Mouse (Mus musculus): ENCODE results near the gene Znrd1as. TPM values are rescaled to one million over a fixed set of nuclear protein-coding genes. Genes with fewer than 3 reads are reported as not detected.
A peak's percentile ranks its signal among the peaks of the same experiment; 100 is the strongest.

Gene Znrd1as
- total and polyA plus RNA-seq, 2 experiments from 2014 or later: 2.8 to 3.5 TPM

DNA sequence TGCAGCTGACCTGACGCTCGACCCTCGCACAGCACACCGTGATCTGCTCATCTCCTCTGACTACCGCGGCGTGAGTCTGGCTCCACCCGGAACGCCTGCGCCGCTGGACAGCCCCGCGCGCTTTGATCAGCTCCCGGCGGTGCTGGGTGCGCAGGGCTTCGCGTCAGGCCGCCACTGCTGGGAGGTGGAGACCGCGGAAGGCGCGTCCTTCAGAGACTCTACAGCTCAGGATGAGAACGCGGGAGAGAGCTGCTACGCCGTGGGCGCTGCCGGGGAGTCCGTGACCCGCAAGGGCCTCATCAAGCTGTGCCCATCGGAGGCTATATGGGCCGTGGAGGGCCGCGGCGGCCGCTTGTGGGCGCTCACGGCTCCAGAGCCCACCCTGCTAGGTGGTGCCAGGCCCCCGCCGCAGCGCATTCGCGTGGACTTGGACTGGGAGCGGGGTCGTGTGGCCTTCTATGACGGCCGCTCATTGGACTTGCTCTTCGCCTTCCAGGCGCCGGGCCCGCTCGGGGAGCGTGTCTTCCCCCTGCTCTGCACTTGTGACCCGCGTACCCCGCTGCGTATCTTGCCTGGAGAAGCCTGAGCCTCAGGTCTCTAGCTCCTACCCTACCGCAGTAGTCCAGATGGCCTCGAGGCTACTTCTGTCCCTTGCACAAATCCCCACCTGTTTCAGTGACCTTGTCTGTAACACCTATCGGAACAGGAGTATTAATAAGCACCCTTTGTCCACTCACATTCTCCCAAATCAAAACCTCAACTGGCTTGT, 11.2 kb upstream of the Znrd1as start:
- H3K4me2 ChIP-seq (ENCODE audit: low read depth, low read length, poor library complexity, severe bottlenecking): peak overlapping the region; percentile 95
- no peaks in the 10 kb centered on the region for H3K9me3 ChIP-seq (ENCODE audit: low read length)
- H3K4me1 ChIP-seq (ENCODE audit: insufficient read depth, low read length): peaks cover 4% of the 10 kb centered on the region; the same call in 1 of the 2 replicates
- WGBS: under 1% methylated on average over 62 of the region's 62 CpGs
- peak overlapping the region; percentile 80 for H3K27ac ChIP-seq (ENCODE audit: low read depth, low read length)
- H3K36me3 ChIP-seq (ENCODE audit: insufficient read depth, low read length): peaks cover 8% of the 10 kb centered on the region
- H3K9ac ChIP-seq (replicated peaks; ENCODE audit: low read length, poor library complexity, severe bottlenecking): peak overlapping the region; percentile 70
- H3K4me3 ChIP-seq (ENCODE audit: low read depth, low read length): peak overlapping the region; percentile 48
- ATAC-seq (ENCODE audit: low FRiP score): peak; percentile 49
- peak; percentile 70 for DNase-seq (ENCODE audit: low spot score)
- peak; percentile 62 for TF ChIP-seq CTCF (IDR thresholded peaks at IDR 0.05)
- H3K27me3 ChIP-seq (ENCODE audit: insufficient read depth, low read length): peaks cover 18% of the 10 kb centered on the region

- H3K9me3 ChIP-seq (ENCODE audit: low read length): no peaks in the 10 kb centered on the region
- no peak for ATAC-seq (ENCODE audit: low FRiP score)
- no peak overlapping the region for H3K4me3 ChIP-seq (ENCODE audit: low read depth, low read length)
- no peak overlapping the region for H3K9ac ChIP-seq (replicated peaks; ENCODE audit: low read length, poor library complexity, severe bottlenecking)
- peaks cover 8% of the 10 kb centered on the region for H3K36me3 ChIP-seq (ENCODE audit: insufficient read depth, low read length)
- DNase-seq (ENCODE audit: low spot score): no peak
- H3K27ac ChIP-seq (ENCODE audit: low read depth, low read length): no peak overlapping the region
- 0 out of 2 replicates have a peak, but pooled peaks cover 8% of the 10 kb centered on the region for H3K27me3 ChIP-seq (ENCODE audit: insufficient read depth, low read length)
- no peak for TF ChIP-seq CTCF (IDR thresholded peaks at IDR 0.05)
- H3K4me1 ChIP-seq (ENCODE audit: insufficient read depth, low read length): peaks cover 4% of the 10 kb centered on the region; the same call in 1 of the 2 replicates
- WGBS: 87% methylated on average over 1 of the region's 1 CpGs
- H3K4me2 ChIP-seq (ENCODE audit: low read depth, low read length, poor library complexity, severe bottlenecking): no peak overlapping the region
These were observed 10.1 kb upstream of the Znrd1as start for GRCm38 (mm10) chr17:36948286-36948685.

GRCm38 (mm10) chr17:36949265-36949664, 9.1 kb upstream of the Znrd1as start:
- no peak for ATAC-seq (ENCODE audit: low FRiP score)
- Histone ChIP-seq H3K27me3 (ENCODE audit: insufficient read depth, low read length) (0 out of 2 replicates have a peak, but pooled peaks cover 4% of the 10 kb centered on the region), H3K27ac (ENCODE audit: low read depth, low read length) (no peak overlapping the region), H3K4me1 (ENCODE audit: insufficient read depth, low read length) (peaks cover 4% of the 10 kb centered on the region; the same call in 1 of the 2 replicates), H3K9me3 (ENCODE audit: low read length) (no peaks in the 10 kb centered on the region), H3K4me3 (ENCODE audit: low read depth, low read length) (no peak overlapping the region), H3K36me3 (ENCODE audit: insufficient read depth, low read length) (peaks cover 8% of the 10 kb centered on the region), H3K4me2 (ENCODE audit: low read depth, low read length, poor library complexity, severe bottlenecking) (no peak overlapping the region), H3K9ac (replicated peaks; ENCODE audit: low read length, poor library complexity, severe bottlenecking) (no peak overlapping the region)
- no peak for TF ChIP-seq CTCF (IDR thresholded peaks at IDR 0.05)
- WGBS: 91% methylated on average over 8 of the region's 8 CpGs
- DNase-seq (ENCODE audit: low spot score): no peak

DNA sequence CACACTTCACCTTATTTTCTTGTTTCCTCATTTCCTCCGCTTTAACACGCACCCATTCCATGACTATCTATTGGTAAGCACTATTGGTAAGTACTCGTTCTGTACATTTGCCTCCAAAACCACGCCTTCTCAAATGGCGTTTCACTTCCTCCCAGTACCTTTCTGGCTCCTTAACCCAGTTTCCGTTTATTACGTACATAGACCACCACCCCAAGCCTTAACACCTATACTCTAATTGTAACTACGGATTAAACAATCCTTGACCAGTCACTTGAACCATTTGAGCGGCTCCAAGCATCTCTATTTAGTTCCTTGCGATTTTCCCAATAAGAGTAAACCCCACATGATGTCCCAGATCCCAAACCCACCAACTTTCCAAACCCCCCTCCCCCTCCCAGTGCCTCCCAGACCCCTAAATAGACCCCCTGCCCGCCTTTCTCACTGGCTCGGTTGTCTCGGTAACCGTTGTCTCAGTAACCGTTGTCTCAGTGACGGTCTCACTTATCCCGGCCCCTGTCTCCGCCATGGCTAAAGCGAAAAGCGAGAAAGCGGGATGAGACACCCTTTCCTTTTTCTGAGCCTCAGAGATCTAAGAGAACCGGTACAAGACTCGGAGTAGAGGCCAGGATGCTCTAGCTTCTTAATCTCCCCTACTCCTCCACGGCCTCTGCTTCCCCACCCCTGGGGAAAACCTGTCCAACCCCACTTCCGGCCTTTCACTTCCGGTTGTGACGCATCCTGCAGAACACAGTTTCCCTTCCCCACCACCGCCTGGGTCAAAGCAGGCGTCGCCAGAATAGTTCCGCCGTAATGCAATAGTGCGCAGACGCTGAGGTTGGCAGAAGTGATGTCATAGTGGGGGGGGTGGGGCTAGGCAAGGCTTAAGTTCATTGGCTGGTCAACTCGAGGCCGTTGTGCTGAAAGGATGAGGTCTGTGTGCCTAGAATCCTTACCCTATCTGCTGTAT, 7.1 kb upstream of the Znrd1as start, which contains the start of gene Ppp1r11:
Ppp1r11 (minus strand) TSS at position 761 of the 967 bp plus-strand sequence.
- H3K4me2 ChIP-seq (ENCODE audit: low read depth, low read length, poor library complexity, severe bottlenecking): peak within 1 kb of the TSS; percentile 77
- H3K27me3 ChIP-seq (ENCODE audit: insufficient read depth, low read length): no peaks in the 10 kb centered on the region
- WGBS: 2% methylated on average over 36 of the region's 36 CpGs
- H3K4me1 ChIP-seq (ENCODE audit: insufficient read depth, low read length): 0 out of 2 replicates have a peak, but pooled peaks cover 2% of the 10 kb centered on the region
- peak within 1 kb of the TSS; percentile 65 for H3K9ac ChIP-seq (replicated peaks; ENCODE audit: low read length, poor library complexity, severe bottlenecking)
- TF ChIP-seq CTCF (IDR thresholded peaks at IDR 0.05): no peak
- peak; percentile 99 for DNase-seq (ENCODE audit: low spot score)
- ATAC-seq (ENCODE audit: low FRiP score): peak; percentile 97
- H3K27ac ChIP-seq (ENCODE audit: low read depth, low read length): peak within 1 kb of the TSS; percentile 74
- no peaks in the 10 kb centered on the region for H3K9me3 ChIP-seq (ENCODE audit: low read length)
- H3K36me3 ChIP-seq (ENCODE audit: insufficient read depth, low read length): peaks cover 8% of the 10 kb centered on the region
- peak within 1 kb of the TSS; percentile 51 for H3K4me3 ChIP-seq (ENCODE audit: low read depth, low read length)

DNA sequence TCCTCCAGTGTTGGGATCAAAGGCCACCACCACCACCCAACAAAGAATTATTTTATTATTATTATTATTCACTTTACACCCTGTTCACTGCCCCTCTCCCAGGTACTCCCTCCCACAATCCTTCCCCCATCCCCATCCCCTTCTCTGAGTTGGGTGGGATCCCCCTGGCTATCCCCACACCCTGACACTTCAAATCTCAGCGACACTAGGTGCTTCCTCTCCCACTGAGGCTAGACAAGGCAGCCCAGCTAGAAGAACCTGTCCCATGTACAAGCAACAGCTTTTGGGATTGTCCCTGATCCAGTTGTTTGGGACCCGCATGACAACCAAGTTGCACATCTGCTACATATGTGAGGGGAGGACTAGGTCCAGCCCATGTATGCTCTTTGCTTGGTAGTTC, 5.8 kb upstream of the Znrd1as start:
- Histone ChIP-seq H3K27me3 (ENCODE audit: insufficient read depth, low read length) (no peaks in the 10 kb centered on the region), H3K4me3 (ENCODE audit: low read depth, low read length) (no peak overlapping the region), H3K9ac (replicated peaks; ENCODE audit: low read length, poor library complexity, severe bottlenecking) (no peak overlapping the region), H3K4me2 (ENCODE audit: low read depth, low read length, poor library complexity, severe bottlenecking) (no peak overlapping the region), H3K9me3 (ENCODE audit: low read length) (no peaks in the 10 kb centered on the region), H3K27ac (ENCODE audit: low read depth, low read length) (0 out of 2 replicates have a peak overlapping the region, but pooled peaks have one; percentile 74), H3K4me1 (ENCODE audit: insufficient read depth, low read length) (no peaks in the 10 kb centered on the region), H3K36me3 (ENCODE audit: insufficient read depth, low read length) (peaks cover 8% of the 10 kb centered on the region)
- DNase-seq (ENCODE audit: low spot score) (no peak), ATAC-seq (ENCODE audit: low FRiP score) (no peak)
- no peak for TF ChIP-seq CTCF (IDR thresholded peaks at IDR 0.05)
- WGBS: 98% methylated on average over 2 of the region's 2 CpGs
